Mouse (Mus musculus) layer of hippocampus, postnatal 14 days (tissue): ENCODE data around the gene Rbx1. TPM values are rescaled to one million over a fixed set of nuclear protein-coding genes. Genes with fewer than 3 reads are reported as not detected.
"Not testable (repeated sequence)": the region's sequence is repeated elsewhere in the genome, so short reads cannot be mapped to it uniquely, and the experiment has no call there.

Experiments used
- DNase-seq, 2 experiments: peaks; one replicate each; pipeline ENCODE4 v3.0.0; 2021 to 2022; ENCODE audit warnings: low spot score in 2 of 2, mixed read lengths in 1 of 2
- long read RNA-seq, 2 experiments: library from polyadenylated mRNA; stranded (forward); transcript quantifications; one replicate each; pipeline ENCODE4 v2.0.0; 2021
- total RNA-seq, 2 experiments: library from RNA; stranded (reverse); gene quantifications; 2 replicates each; pipeline ENCODE4 v1.2.3; 2021

Gene Rbx1
- total RNA-seq: 100 to 1,000 TPM; 135 to 148 TPM
- long read RNA-seq, experiment 1, transcript Rbx1-203 (2 exons, 794 nt): minor isoform, 7 of 214 reads
- long read RNA-seq, experiment 1, transcript Rbx1-201 (5 exons, 1,675 nt): major isoform, 201 of 214 reads
- long read RNA-seq, experiment 1, partial matches to known transcripts: 0 of 214 reads
- long read RNA-seq, experiment 1, other reads (novel, unspliced or antisense): 1 of 214 reads
- long read RNA-seq, experiment 2, transcript Rbx1-204 (5 exons, 651 nt): minor isoform, 15 of 299 reads
- long read RNA-seq, experiment 2, transcript Rbx1-203 (2 exons, 794 nt): minor isoform, 9 of 299 reads
- long read RNA-seq, experiment 2, transcript Rbx1-201 (5 exons, 1,675 nt): major isoform, 269 of 299 reads
- long read RNA-seq, experiment 2, partial matches to known transcripts: 0 of 299 reads
- long read RNA-seq, experiment 2, other reads (novel, unspliced or antisense): 5 of 299 reads

DNA sequence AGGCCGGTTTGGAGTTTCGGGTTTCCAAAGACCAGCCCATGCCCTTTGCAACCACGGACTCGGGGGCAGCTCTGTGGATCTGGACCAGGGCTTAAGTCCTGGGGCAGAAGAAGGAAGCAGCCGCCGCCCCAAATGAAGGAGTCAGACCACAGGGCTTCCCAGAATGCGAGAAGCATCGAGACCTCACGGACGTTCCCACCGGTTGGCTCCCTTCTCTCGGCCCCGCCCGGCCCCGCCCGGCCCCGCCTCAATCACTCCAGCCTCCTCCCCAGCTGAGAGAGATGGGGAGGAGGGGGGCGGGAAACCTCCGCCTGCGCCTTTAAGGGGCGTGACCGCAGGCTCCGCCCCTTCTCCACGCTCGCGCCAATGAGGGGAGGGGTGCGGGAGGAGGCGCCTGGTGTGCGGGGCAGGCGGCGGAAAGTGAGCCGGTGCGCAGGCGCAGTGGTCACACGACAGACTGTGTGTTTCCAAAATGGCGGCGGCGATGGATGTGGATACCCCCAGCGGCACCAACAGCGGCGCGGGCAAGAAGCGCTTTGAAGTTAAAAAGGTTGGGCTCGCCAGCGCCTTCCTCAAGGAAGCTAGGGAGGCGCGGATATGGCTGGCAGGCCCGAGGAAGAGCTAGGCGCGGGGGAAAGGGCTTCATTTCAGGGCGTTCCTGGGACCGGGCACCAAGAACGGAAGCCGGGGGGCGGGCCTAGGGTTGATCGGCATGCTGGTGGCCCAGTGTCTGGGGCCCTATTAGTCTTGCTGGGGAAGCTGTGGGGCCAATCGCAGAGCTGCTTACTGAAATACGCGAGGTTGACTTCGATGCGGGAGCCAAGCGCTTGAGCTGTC, at the start of gene Rbx1:
Gene Rbx1 (plus strand): TSS at position 396 of the 837 bp plus-strand sequence.
- peak; percentile 98 to 100 for DNase-seq

GRCm38 (mm10) chr15:81416763-81417310, 49.3 kb upstream of the Rbx1 start:
- DNase-seq: not testable (repeated sequence)

GRCm38 (mm10) chr15:81418065-81418464, 48.0 kb upstream of the Rbx1 start:
- no peak for DNase-seq

DNA sequence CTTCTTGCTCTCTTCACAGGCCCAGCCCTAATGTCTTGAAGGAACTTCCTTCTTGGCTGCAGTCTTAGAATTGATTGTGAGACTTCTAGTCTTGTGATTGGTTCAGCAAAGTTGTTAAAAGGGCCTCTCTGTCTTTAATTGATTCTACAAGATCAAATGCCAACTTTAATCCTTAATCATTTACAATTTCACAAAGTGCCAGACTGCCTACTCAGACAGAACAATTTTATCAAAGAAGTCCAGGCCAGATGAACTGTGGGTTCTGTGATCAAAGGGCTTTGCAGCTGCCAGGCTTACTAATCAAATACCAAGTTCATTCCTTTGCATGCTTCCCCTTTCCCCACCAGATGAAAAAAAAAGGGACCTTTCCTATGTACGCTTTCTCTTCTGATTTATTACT, 44.6 kb upstream of the Rbx1 start:
- DNase-seq: no peak

DNA sequence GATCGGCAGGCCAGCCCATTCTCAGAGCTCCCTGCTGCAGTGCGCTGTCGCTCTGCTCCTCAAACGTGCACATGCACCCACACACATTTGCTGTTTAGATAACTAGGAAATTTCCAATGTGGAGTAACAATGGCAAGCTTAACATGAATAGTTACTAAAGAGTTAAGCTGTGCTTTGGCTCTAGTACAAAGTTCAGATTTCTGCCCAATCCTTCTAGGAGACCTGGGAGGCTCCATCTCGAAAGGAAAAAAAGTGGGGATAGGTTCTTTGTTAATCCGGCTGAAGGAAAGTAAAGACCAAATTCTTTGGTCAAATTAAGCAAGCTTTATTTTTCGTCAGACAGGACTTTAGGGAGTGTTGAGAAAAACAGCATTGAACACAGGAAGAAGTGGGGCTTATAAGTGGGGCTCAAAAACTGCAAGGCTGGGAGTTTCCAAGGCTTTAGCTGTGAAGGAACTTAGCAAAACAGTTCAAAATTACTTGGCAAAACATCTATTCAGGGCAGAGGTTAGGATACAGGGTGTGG, 43.9 kb upstream of the Rbx1 start:
- DNase-seq: peak; percentile 5 to 9

DNA sequence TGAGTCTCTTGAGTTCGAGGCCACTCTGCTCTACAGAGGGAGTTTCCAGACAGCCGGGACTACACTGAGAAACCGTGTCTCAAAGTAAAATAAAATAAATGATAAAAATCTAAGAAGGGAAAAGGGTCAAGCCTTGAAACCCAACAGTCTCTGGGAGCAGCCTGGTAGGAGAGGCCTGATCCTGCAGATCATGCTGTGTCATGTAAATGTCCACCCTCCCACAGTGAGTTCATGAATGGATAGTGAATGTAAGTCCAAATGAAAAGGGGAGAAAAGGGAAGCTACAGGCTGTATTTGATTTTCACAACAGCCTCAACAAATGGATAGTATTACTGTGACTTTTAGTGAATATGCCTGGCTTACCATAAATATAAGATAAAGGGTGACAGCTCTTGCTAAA, 40.8 kb upstream of the Rbx1 start:
- no peak for DNase-seq

DNA sequence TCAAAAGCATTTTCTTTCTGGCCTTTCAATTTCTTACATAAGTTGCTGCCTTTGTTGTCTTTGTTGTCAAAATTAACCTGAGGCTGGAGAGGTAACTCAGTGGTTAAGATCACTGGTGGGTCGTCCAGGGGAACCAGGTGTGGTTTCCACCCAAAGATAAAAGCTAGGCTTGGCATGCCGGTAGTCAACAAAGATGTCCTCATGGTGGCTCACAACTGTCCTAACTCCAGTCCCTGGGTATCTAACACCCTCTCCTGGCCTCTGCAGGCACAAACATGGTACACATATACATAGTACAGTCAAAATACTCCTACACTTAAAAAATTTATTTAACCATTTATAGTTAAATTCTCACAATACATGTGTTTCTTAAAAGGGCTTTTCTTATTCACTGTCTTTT, 38.1 kb upstream of the Rbx1 start:
- no peak for DNase-seq

- DNase-seq: no peak
Observed at GRCm38 (mm10) chr15:81431195-81431594, 34.9 kb upstream of the Rbx1 start.

DNA sequence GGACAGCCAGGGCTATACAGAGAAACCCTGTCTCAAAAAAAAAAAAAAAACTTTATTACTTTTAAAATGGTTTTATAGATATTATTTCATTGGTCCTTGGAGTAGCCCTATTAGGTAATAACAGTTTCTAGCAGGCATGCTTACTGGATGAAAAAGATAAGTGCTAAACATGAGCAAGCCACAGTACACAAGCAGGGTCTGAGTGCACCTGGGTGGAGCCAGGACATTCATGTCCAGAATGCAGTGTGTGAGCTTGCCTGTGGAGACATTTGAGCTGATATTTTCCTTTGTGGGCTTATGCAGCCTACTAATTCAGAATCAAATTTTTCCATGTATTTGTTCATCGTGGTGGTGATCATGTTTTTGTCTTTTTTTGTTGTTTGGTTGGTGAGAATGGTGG, 27.8 kb upstream of the Rbx1 start:
- no peak for DNase-seq

DNA sequence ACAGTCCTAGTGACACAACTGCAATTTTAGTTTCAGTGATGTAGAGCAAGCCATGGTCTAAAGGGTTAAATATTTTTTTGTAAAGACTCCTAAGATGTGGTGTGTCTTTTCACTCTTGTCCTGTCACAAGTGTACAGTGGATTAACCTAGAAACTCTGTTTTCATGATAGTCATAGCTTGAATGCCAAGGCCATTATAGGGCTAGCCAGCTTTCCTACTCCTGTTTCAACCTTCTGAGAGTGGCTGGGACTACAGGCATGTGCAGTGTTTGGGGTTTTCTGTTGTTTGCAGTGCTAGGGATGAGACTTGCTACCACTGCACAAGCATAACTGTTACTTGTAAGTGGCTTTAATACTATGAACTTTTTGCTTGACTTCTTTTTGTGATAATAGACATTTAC, 26.9 kb upstream of the Rbx1 start:
- no peak for DNase-seq

DNA sequence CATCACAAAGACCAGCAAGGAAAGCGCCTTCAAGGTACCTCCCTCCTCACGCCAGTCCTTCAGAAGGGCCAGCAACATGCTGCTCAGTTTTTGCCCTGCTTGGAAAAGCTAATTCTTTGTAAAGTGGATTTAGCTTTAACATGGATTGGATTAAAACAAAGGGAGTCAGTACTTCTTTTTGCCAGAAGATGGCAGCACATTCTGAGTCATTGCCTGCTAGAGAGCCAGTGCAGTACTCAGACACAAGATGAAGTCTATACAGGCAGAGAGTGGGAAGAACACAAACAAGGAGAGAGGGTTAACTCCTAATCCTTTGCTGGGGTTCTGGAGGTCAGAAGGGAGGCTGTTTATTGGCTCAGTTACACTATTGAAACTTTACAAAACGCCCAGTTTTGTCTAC, 17.6 kb upstream of the Rbx1 start:
- DNase-seq: peak; percentile 55 to 84

DNA sequence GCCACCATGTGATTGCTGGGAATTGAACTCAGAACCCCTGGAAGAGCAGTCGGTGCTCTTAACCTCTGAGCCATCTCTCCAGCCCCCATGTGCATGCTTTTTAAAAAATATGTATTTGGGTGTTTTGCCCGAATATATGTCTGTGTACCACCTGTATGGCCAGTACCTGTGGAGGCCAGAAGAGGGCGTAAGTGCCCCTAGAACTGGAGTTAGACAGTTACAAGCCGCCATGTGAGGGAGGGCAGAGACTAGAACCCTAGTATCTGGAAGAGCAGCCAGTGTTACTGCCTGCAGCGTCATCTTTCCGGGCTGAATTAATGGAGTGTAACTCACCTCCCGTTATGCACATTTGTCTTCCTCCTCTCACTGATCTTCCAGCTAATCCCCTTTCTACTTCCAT, 4.6 kb upstream of the Rbx1 start:
- no peak for DNase-seq

- DNase-seq: peak in 1 of 2 experiments; percentile 8
Observed at GRCm38 (mm10) chr15:81465016-81465660, 958 bp upstream of the Rbx1 start.

DNA sequence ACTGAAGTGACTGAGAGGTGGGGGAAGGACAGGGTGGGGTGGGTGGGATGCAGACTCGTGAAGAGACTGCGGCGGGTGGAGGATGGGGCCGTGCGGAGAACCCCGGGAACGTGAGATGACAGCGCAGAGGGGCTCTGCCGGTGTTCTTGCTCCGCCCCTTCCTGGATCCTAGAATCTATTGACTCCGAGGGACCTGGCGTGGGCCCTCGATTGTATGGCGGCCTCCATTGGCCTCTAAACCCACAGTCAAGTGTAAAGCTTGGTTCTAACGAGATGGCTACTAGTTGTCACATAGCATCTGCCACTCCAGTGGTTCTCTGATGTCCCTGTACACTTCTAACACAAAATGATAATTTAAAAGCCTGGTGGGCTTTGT, 630 bp downstream of the Rbx1 start:
- no peak for DNase-seq

DNA sequence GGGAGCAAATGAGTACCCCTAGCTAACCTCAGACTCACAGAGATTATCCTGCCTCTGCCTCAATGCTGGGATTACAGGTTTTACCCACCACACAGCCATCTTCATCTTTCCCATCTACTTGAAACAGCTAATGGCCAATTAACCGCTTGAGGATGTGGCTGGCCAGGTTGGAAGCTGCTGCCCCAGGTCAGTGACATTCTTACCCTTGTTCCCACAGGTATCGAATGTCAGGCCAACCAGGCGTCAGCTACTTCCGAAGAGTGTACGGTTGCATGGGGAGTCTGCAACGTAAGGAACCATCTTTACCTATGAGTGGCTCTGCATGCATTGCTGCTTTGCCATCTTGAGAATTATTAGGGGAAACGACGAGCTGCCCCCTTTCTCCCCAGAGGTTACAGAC, 4.6 kb downstream of the Rbx1 start:
- DNase-seq: no peak

DNA sequence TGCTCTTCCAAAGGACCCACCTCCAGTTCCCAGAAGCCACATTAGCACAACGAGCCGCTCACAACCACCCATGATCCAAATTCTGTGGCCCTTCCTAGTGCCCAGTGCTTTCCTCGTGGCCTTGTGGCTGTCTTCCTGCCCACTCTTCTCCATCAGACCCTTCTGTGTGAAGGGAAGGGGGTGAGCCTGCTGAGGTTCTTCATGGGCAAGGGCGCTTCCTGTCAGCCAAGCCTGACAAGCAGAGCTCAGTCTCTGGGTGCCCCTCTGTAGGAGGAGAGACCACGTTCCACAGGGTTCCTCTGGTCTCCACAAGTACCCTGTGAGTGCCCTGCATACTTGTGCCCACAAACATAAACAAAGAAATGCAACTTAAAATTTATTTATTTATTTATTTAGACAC, 6.2 kb downstream of the Rbx1 start:
- no peak for DNase-seq

DNA sequence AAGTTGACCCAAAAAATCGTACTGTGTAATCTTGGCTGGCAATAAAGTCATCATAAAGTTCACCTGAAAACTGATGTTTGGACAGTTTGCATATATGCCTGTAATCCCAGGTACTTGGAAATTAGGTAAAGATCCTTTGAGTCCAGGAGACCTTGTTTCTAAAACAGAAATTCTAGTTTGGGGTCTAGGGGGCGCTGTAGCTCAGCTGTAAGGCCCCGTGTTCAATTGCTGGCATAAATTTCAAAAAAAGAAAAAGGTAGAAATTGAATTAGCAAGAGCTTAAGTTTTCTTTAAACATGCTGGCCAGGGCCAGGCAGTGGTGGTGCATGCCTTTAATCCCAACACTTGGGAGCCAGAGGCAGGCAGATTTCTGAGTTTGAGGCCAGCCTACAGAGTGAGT, 9.6 kb downstream of the Rbx1 start:
- peak in 1 of 2 experiments; percentile 13 for DNase-seq

GRCm38 (mm10) chr15:81476597-81476996, 10.5 kb downstream of the Rbx1 start:
- DNase-seq: no peak

GRCm38 (mm10) chr15:81479446-81480213, 13.5 kb downstream of the Rbx1 start:
- no peak for DNase-seq

DNA sequence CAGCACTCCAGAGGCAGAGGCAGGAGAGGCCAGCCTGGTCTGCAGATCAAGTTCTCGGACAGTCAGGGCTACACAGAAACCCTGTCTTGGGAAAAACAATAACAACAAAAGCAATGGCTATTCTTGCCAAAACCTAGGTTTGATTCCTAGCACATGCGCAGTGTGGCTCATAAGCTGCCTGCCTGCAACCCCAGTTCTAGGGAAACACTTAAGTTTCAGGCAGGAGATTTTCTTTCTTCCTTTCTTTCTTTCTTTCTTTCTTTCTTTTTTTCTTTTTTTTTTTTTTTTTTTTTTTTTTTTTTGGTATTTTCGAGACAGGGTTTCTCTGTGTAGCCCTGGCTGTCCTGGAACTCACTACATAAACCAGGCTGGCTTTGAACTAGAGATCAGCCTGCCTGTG, 14.2 kb downstream of the Rbx1 start:
- not testable (repeated sequence) for DNase-seq
